Mouse (Mus musculus): ENCODE data around the gene Pdik1l. TPM values are rescaled to one million over a fixed set of nuclear protein-coding genes. Genes with fewer than 3 reads are reported as not detected.

Pdik1l gene
- polyA plus RNA-seq, 1 experiment from 2014 or later: 10.0 TPM

- H3K27ac ChIP-seq (ENCODE audit: low read length): no peak within 1 kb of the TSS
- H3K4me3 ChIP-seq (ENCODE audit: low read depth, low read length): no peak within 1 kb of the TSS
- no peaks in the 10 kb centered on the region for H3K9me3 ChIP-seq (ENCODE audit: low read length)
- H3K9ac ChIP-seq (replicated peaks; ENCODE audit: low read depth): no peak within 1 kb of the TSS
- no peak within 1 kb of the TSS for H3K4me2 ChIP-seq (replicated peaks; ENCODE audit: low read depth, low read length)
- no peaks in the 10 kb centered on the region for H3K4me1 ChIP-seq (ENCODE audit: insufficient read depth, low read depth, low read length)
- 71% methylated on average over 8 of the region's 8 CpGs for WGBS
- ATAC-seq: no peak
- no peaks in the 10 kb centered on the region for H3K36me3 ChIP-seq (ENCODE audit: insufficient read depth, low read length)
- TF ChIP-seq CTCF (IDR thresholded peaks at IDR 0.05): peak; percentile 37
- no peak for TF ChIP-seq EP300 (IDR thresholded peaks at IDR 0.05)
- H3K27me3 ChIP-seq (replicated peaks; ENCODE audit: insufficient read depth, low read length): no peaks in the 10 kb centered on the region
- no peak for DNase-seq (ENCODE audit: low spot score)
Observed at GRCm38 (mm10) chr4:134227194-134227593, 60.5 kb downstream of the Pdik1l start, which contains the start of gene Catsper4. TSS of gene Catsper4 (minus strand) at chr4:134227383.

Other genes with a start within 250 kb of the Pdik1l start
- gene Zfp683, start 234.1 kb downstream of the Pdik1l start, polyA plus RNA-seq (2015; fragmentation: Nextera tagmentation; extraction: Ambion mirVana): not detected in 2 replicates
- gene Crybg2, start 227.1 kb downstream of the Pdik1l start, polyA plus RNA-seq (2015; fragmentation: Nextera tagmentation; extraction: Ambion mirVana): 2.8 and 3.1 TPM in 2 replicates
- gene Cd52, start 192.8 kb downstream of the Pdik1l start, polyA plus RNA-seq (2015; fragmentation: Nextera tagmentation; extraction: Ambion mirVana): 65.8 and 65.9 TPM in 2 replicates
- 10.3 and 11.3 TPM in 2 replicates for gene Ubxn11, start 185.3 kb downstream of the Pdik1l start, polyA plus RNA-seq (2015; fragmentation: Nextera tagmentation; extraction: Ambion mirVana)
- gene Sh3bgrl3, start 159.1 kb downstream of the Pdik1l start, polyA plus RNA-seq (2015; fragmentation: Nextera tagmentation; extraction: Ambion mirVana): 476 and 513 TPM in 2 replicates
- gene Cep85, start 100.8 kb downstream of the Pdik1l start, polyA plus RNA-seq (2015; fragmentation: Nextera tagmentation; extraction: Ambion mirVana): 36.6 and 74.1 TPM in 2 replicates
- not detected in 2 replicates for gene Gm7534, start 84.9 kb downstream of the Pdik1l start, polyA plus RNA-seq (2015; fragmentation: Nextera tagmentation; extraction: Ambion mirVana)
- gene Catsper4, start 60.5 kb downstream of the Pdik1l start, polyA plus RNA-seq (2015; fragmentation: Nextera tagmentation; extraction: Ambion mirVana): 0.25 and 0.33 TPM in 2 replicates
- gene Cnksr1, start 49.5 kb downstream of the Pdik1l start, polyA plus RNA-seq (2015; fragmentation: Nextera tagmentation; extraction: Ambion mirVana): 11.9 and 13.0 TPM in 2 replicates
- gene E130218I03Rik, start 44.2 kb downstream of the Pdik1l start, polyA plus RNA-seq (2015; fragmentation: Nextera tagmentation; extraction: Ambion mirVana): 0.31 TPM in 1 of 2 replicates, not detected in the other
- gene Zfp593, start 42.3 kb downstream of the Pdik1l start, polyA plus RNA-seq (2015; fragmentation: Nextera tagmentation; extraction: Ambion mirVana): 9.0 and 9.2 TPM in 2 replicates
- not detected in 2 replicates for gene Gm30191, start 41.0 kb downstream of the Pdik1l start, polyA plus RNA-seq (2015; fragmentation: Nextera tagmentation; extraction: Ambion mirVana)
- gene Grrp1, start 33.8 kb downstream of the Pdik1l start, polyA plus RNA-seq (2015; fragmentation: Nextera tagmentation; extraction: Ambion mirVana): 23.6 and 24.5 TPM in 2 replicates
- 0.75 and 1.3 TPM in 2 replicates for gene Trim63, start 27.2 kb upstream of the Pdik1l start, polyA plus RNA-seq (2015; fragmentation: Nextera tagmentation; extraction: Ambion mirVana)
- gene Slc30a2, start 55.3 kb upstream of the Pdik1l start, polyA plus RNA-seq (2015; fragmentation: Nextera tagmentation; extraction: Ambion mirVana): 0.79 and 1.1 TPM in 2 replicates
- 0.82 and 1.3 TPM in 2 replicates for gene Extl1, start 96.0 kb upstream of the Pdik1l start, polyA plus RNA-seq (2015; fragmentation: Nextera tagmentation; extraction: Ambion mirVana)
- gene Pafah2, start 108.4 kb upstream of the Pdik1l start, polyA plus RNA-seq (2015; fragmentation: Nextera tagmentation; extraction: Ambion mirVana): 14.1 and 16.2 TPM in 2 replicates
- 260 and 357 TPM in 2 replicates for gene Stmn1, start 180.4 kb upstream of the Pdik1l start, polyA plus RNA-seq (2015; fragmentation: Nextera tagmentation; extraction: Ambion mirVana)
- 27.5 and 33.0 TPM in 2 replicates for gene Paqr7, start 208.8 kb upstream of the Pdik1l start, polyA plus RNA-seq (2015; fragmentation: Nextera tagmentation; extraction: Ambion mirVana)
- gene Aunip, start 223.1 kb upstream of the Pdik1l start, polyA plus RNA-seq (2015; fragmentation: Nextera tagmentation; extraction: Ambion mirVana): 0.84 and 1.6 TPM in 2 replicates
- 169 and 188 TPM in 2 replicates for gene Mtfr1l, start 247.5 kb upstream of the Pdik1l start, polyA plus RNA-seq (2015; fragmentation: Nextera tagmentation; extraction: Ambion mirVana)